Mouse (Mus musculus) cerebellum, adult 9-10 months (tissue): ENCODE measurements around the gene Ttpal.

Experiments used
- DNase-seq: peaks from one replicate; pipeline ENCODE4 v3.0.0; 2022

Ttpal gene

DNA sequence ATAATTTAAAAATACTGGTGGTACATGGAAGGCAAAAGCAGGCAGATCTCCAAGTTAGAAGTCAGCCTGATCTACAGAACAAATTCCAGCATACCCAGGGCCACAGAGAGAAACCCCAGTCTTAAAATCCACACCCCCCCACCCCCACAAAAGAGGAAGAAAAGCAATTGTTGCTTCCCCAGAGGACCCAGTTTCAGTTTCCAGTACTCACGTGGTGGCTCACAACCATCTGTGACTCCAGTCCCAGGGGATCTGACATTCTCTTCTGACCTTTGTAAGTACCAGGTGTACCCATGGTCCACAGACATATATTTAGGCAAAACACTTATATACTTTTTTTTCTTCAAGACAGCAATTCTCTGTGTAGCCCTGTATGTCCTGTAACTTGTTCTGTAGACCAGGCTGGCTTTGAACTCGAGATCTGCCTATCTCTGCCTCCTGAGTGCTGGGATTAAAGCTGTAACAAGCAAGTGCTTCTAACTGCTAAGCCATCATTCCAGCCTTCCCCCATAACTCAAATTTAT lies 60.6 kb downstream of the Ttpal start:
- no peak for DNase-seq

DNA sequence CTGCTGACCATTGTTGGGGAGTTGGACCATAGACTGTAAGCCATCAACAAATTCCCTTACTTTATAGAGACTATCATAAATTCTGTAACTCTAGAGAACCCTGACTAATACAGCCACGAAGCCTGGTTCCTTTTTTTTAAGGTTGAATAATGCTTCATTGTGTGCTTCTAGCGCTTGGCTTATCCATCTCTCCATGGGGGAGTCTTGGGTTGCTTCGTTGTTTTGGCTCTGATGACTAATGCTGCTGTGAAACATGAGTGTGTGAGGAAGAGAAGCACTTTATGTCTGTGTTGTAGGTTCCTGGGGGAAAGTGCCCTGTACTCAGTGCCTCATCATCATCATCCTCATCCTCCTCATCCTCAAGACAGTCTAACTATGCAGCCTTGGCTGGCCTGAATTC lies 61.8 kb downstream of the Ttpal start:
- no peak for DNase-seq

DNA sequence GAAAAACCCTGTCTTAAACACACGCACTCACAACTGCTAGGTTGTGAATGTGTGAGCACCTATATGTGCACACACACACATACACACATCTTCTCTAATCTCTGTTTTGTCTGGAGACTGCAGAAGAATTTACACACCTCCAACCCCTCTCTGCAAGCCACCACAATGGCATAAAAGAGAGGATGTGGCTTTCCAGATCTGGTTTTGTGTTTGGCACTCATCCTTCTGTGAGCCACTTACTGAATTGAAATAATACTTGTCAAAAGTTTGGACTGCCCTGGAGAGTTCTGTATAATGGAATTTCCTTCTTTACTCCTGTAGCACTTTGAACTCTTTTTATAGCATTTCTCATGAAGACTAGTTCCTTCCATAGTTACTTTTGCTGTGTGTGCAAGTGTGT lies 64.9 kb downstream of the Ttpal start:
- no peak for DNase-seq
